Comparison of ENCODE assay signal across 18 mouse cellular contexts in the genomic region with DNA sequence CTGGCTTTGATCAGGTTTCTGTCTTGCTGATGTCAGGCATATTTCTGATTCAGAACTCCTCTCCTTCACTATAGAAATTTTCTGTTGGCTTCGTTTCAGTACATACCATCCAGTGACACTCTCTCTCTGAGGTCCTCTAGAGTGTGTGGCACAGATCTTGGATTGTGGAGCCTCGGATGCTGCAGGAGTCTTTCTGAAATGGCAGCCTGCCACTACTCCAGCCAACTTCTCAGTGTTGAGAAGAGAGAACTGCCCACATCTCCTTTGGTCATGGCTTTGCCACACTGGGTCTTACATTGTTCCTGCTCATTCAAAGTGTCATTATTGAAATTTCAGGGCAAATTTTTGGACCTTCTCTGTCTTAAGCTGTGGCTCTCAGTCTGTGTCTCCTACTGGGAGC.
"Had no signal": no experiment of that assay in that cellular context is flagged by ENCODE, and none has a peak within 500 bp of the region (broad histone marks: within the 10 kb centered on the region; RNA-seq: fewer than 3 reads in every experiment).

No protein-coding gene starts in this region.

- DNase-seq: lung, adult 18-20 months; lung, embryonic 14.5 days; lung, postnatal 10 days; lung, postnatal 4 days; midbrain, embryonic 14.5 days; retina, postnatal 1 day; right cerebral cortex, adult 18-20 months; right cerebral cortex, postnatal 25 days; right cerebral cortex, postnatal 4 days; spleen, adult 18-20 months; thymus, adult 18-20 months; thymus, postnatal 14 days; thymus, postnatal 36 days had no signal

- H3K9me3 ChIP-seq: midbrain, embryonic 10.5 days; midbrain, embryonic 12.5 days; neural tube, embryonic 13.5 days; neural tube, embryonic 15.5 days had no signal

- H3K36me3 ChIP-seq: midbrain, embryonic 10.5 days; midbrain, embryonic 12.5 days; neural tube, embryonic 13.5 days; neural tube, embryonic 15.5 days had no signal

- H3K27me3 ChIP-seq: neural tube, embryonic 13.5 days; neural tube, embryonic 15.5 days had no signal

- H3K4me2 ChIP-seq: lung, embryonic 14.5 days; midbrain, embryonic 12.5 days; neural tube, embryonic 13.5 days; neural tube, embryonic 15.5 days had no signal

- H3K4me1 ChIP-seq: midbrain, embryonic 12.5 days; neural tube, embryonic 13.5 days; neural tube, embryonic 15.5 days had no signal

- H3K9ac ChIP-seq: lung, embryonic 14.5 days; midbrain, embryonic 12.5 days; neural tube, embryonic 13.5 days; neural tube, embryonic 15.5 days had no signal

- H3K27ac ChIP-seq: midbrain, embryonic 10.5 days; midbrain, embryonic 12.5 days; neural tube, embryonic 13.5 days; neural tube, embryonic 15.5 days had no signal

- H3K4me3 ChIP-seq: midbrain, embryonic 10.5 days; midbrain, embryonic 12.5 days; myocyte; neural tube, embryonic 13.5 days; neural tube, embryonic 15.5 days had no signal
